Mouse (Mus musculus): ENCODE measurements at regions not wholly inside any gene's neighbourhood (a gene's known extent, or its start where the extent isn't known, plus 50 kb on each side); places are given as distances from the start of the nearest gene placed in this dataset.

- Histone ChIP-seq H3K36me3 (ENCODE audit: control insufficient read depth, insufficient read depth, low read length) (no peaks in the 10 kb centered on the region), H3K9ac (ENCODE audit: low read depth, low read length) (no peak overlapping the region), H3K27me3 (ENCODE audit: control insufficient read depth, insufficient read depth, low read depth, low read length) (no peaks in the 10 kb centered on the region), H3K27ac (ENCODE audit: low read length) (no peak overlapping the region), H3K4me2 (ENCODE audit: low read length) (no peak overlapping the region), H3K4me1 (ENCODE audit: control insufficient read depth, insufficient read depth, low read length) (no peaks in the 10 kb centered on the region), H3K9me3 (replicated peaks; ENCODE audit: control insufficient read depth, low read length, poor library complexity, severe bottlenecking) (no peaks in the 10 kb centered on the region), H3K4me3 (ENCODE audit: low read depth, low read length) (no peak overlapping the region)
- ATAC-seq, result no peak
- 69% methylated on average over 11 of the region's 11 CpGs for WGBS
Observed at GRCm38 (mm10) chr6:49769904-49770720, 52.4 kb upstream of the Npy start.

All from midbrain, embryonic 16.5 days (tissue).